Mouse (Mus musculus): ENCODE results near the gene Prss48.

DNA sequence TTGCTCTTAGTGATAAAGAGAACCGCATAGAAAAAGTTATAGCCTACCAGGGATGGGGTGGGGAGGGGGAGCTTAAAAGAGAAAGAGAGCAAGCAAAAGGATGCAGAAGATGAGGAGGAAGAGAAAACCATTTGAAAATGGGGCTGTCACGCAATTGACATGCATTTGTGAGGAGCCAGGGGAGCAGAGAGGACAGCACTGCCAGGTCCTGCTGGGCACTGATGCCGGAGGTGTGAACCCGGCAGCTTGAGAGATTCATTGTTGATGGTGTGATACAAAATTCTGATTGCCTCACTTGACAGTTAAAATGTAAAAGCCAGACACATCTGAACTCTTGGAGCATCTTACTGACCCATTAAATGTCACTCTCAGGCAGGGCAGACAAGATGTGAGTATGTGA, 27.8 kb downstream of the Prss48 start:
- TF ChIP-seq CTCF (IDR thresholded peaks at IDR 0.05; ENCODE audit: borderline replicate concordance, insufficient read depth, low read length): no peak
- no peak for TF ChIP-seq POLR2A (IDR thresholded peaks at IDR 0.05; ENCODE audit: low read depth, low read length)
